Mouse (Mus musculus): ENCODE measurements at regions not wholly inside any gene's neighbourhood (a gene's known extent, or its start where the extent isn't known, plus 50 kb on each side); places are given as distances from the start of the nearest gene placed in this dataset.
A peak's percentile ranks its signal among the peaks of the same experiment; 100 is the strongest.

- no peak for ATAC-seq (ENCODE audit: insufficient number of reproducible peaks, low FRiP score, low TSS enrichment)
Observed at GRCm38 (mm10) chr7:129903126-129903525, 311.5 kb downstream of the Wdr11 start.

- ATAC-seq (ENCODE audit: insufficient number of reproducible peaks, low FRiP score, low TSS enrichment): no peak
Observed at GRCm38 (mm10) chr7:129906131-129906530, 314.5 kb downstream of the Wdr11 start.

DNA sequence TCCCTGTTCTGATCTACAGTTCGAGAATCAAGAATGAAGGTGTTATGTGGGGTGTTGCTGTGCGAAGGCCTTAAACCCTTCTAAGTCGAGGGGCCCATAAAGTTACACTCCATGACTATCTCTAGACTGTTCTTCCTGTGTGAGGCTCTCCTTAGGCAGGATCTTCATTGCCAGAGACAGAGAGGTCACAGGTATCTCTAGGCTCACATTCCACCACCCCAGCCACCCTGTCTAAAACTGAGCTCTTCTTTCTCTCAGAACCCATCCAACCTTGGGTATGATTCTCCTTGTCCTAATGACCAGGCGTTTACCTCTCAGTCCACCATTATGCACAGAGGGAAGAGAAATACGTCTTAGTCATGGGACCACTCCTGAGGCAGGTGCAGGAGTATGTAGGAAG lies 317.2 kb downstream of the Wdr11 start:
- no peak for ATAC-seq (ENCODE audit: insufficient number of reproducible peaks, low FRiP score, low TSS enrichment)

- ATAC-seq (ENCODE audit: insufficient number of reproducible peaks, low FRiP score, low TSS enrichment): no peak
Observed at GRCm38 (mm10) chr7:129909730-129910129, 318.1 kb downstream of the Wdr11 start.

GRCm38 (mm10) chr7:129910826-129911225 lies 319.2 kb downstream of the Wdr11 start:
- ATAC-seq (ENCODE audit: insufficient number of reproducible peaks, low FRiP score, low TSS enrichment): no peak

DNA sequence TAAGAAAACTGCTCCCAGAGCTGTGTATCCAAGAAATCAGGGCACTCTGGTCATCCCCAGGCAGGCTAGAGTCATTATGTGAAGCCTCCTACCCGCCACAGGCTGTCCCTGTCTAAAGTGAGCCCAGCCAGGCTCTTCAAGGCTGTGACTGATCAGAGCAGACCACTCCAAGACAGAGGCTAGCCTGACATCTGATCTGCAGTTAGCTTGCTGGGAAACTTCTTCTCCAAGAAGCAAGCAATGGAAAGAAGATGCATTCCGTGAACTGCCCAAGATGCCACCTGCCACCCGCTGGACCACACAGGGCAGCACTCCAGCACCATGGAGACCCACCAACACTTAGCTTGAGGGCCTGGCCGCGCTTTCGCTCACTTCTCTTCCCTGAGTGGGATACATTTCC lies 323.2 kb downstream of the Wdr11 start:
- no peak for ATAC-seq (ENCODE audit: insufficient number of reproducible peaks, low FRiP score, low TSS enrichment)

DNA sequence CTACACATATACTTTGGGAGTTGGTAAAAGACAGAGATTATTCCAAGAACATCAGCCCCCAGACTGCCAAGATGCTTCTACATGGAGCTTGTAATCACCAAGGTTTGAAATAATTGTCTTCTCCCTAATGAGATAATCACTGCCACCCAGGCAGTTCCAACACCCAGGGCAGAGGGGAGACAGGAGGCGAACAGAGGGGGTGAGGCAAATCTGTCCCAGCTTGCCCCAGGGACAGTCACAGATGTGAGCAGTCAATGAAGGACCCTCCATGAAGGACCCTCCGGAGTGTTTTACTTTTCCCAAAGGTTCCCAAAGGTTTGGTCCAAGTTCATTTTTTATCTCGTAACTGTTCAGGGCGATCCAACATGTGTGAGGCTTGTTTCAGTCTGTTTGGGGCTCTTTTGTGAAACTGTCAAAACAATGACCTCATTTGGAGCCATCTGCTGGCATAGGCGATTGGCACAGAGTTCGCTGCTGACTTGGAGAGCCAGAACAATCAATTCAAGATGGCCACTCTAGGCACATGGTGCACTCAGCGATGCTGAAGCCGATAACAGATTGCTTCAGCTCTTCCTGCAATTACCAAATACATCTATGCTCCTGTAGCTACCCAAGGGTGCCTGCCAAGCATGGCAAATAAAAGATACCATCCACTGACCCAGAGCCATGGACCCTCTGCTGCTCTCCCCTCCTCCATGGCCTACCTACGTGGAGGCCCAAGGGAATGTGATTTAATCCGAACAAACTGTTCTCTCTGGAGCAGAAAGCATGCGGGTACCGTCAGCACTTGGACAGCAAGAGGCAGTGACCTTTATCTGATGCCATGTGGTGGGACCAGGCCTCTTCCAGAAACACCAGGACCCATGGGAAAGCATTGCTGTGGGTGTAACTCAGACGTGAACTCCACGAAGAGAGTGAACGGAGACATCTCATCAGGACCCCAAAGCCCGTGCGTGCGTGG lies 326.9 kb downstream of the Wdr11 start:
- ATAC-seq (ENCODE audit: insufficient number of reproducible peaks, low FRiP score, low TSS enrichment): 0 out of 2 replicates have a peak, but pooled peaks have one; percentile 53

DNA sequence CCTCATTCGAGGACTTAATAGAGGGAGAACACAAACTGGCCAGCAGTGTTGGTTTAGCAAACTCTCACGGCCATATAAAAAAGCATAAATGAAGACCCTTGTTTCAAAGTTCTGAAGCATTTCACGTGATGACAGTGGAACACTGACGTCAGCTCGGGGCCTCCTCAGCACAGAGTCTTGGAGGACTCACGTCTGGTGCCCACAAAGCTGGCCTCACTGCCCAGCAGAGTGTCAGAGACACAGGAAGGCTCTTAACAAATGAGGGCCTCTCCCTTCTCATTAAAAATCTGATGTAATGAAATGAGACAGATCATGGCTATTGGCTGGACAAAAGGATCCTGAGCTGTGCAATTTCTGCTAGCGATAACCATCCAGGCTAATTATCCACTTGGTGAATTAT lies 330.6 kb downstream of the Wdr11 start:
- no peak for ATAC-seq (ENCODE audit: insufficient number of reproducible peaks, low FRiP score, low TSS enrichment)

DNA sequence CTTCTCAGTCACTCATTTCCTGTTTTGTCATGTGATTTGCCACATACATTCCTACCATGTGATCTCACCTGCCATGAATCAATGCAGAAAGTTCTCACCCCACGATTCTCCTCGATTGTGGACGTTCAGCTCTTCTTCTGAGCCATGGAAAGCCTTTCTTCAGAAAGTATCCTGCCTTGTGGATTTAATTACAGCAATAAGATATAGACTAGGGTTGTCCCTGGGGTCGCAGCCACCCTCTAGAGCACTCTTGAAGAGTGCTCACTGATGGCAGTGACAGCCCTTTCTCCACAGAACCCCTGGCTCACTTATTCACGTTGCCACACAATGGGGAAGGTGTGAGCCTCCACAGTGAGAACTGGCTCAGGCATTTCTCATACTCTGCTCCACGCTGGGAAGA lies 345.1 kb downstream of the Wdr11 start:
- no peak for ATAC-seq (ENCODE audit: insufficient number of reproducible peaks, low FRiP score, low TSS enrichment)

GRCm38 (mm10) chr7:129937715-129938114 lies 346.1 kb downstream of the Wdr11 start:
- ATAC-seq (ENCODE audit: insufficient number of reproducible peaks, low FRiP score, low TSS enrichment): no peak

DNA sequence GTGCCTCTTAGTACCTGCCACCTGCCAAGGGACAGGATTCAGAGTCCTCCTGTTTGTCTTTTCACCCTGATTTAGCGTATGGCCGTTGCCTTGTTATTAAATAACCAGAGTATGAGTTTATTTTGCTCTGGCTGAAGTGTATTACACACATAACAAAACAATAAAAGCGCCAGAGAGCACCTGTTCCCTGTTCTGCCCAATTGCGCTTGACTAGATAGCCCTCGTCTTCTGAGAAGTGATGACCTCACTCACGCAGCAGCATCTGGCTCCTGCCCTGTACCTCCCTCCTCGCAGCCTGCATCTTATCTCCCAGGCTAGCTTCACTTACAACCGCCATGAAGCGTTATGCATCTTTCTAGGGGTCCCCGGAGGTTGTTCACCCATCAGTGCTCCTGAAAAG lies 346.5 kb downstream of the Wdr11 start:
- no peak for ATAC-seq (ENCODE audit: insufficient number of reproducible peaks, low FRiP score, low TSS enrichment)

DNA sequence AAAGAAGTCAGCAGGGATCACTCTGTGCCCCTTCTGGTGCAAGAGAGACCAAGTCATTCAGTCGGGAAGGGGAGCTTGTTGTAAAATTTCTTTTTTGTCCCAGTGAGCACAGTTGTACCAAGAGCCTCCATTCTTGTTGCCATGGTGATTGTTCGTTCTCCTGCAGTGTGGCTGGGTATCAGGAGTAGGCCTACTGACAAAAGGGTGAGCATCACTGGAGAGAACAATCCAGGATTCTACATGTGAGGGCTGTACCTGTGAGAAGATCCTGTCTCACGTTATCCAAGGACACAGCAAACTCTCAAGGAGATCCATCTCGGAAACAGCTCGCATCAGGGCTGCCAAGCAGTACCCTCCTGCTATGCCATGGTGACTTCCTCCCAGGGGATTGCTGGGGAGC lies 347.6 kb downstream of the Wdr11 start:
- ATAC-seq (ENCODE audit: insufficient number of reproducible peaks, low FRiP score, low TSS enrichment): no peak

DNA sequence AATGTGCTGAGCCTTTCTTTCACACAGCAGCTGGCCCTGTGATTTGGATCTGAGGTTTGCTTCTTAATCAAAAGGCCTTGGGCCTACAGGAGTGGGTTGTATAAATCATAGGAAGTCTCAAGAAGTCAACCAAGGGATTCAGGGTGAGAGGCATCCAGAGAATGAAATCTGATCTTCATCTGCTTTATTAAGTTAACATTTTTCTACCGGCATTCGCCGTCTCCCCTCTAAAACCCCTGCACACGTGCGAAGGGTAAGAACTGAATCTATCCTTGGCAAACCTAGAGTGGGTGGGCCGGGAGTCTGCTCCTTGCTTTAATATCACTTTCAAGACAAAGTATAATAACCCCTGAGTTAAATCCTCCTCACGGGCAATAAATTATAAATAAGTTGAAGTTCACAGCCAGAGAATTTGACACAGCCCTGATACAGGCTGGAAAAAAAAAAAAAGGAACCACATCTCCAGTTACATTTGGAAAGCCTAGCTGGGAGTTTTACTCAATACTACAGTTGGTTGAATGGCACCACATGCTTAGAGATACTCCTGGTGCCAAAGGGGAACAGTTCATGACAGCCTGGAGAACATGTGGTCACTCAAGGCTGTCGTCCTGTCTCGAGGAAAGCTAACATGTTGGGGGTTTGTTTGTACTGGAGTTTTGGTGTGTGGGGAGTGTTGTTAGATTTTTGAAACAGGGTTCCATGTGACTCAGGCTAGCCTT lies 349.8 kb downstream of the Wdr11 start:
- ATAC-seq (ENCODE audit: insufficient number of reproducible peaks, low FRiP score, low TSS enrichment): no peak

- no peak for ATAC-seq (ENCODE audit: insufficient number of reproducible peaks, low FRiP score, low TSS enrichment)
Observed at GRCm38 (mm10) chr7:129948613-129949110, 357.0 kb downstream of the Wdr11 start.

- no peak for ATAC-seq (ENCODE audit: insufficient number of reproducible peaks, low FRiP score, low TSS enrichment)
Observed at GRCm38 (mm10) chr7:129950456-129950855, 358.8 kb downstream of the Wdr11 start.

- ATAC-seq (ENCODE audit: insufficient number of reproducible peaks, low FRiP score, low TSS enrichment): no peak
Observed at GRCm38 (mm10) chr7:129958379-129958778, 366.7 kb downstream of the Wdr11 start.

DNA sequence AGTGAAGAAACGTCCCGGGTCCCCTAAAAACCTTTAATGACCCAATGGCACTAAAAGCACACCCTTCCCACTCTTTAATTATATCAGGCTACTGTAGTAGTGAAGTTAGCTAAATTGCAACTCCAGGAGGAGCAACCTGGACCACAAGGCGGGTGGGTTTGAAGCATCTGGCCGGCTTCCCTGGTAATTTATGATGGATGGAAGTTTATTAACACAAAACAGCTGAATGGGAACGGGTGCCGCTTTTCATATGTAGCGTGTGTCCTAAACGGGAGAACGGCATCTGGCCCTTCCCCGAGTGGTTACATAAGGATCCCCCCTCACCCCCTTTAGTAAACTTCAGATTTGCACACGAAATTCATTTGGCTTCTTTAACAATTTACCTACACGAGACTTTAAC lies 370.9 kb downstream of the Wdr11 start:
- no peak for ATAC-seq (ENCODE audit: insufficient number of reproducible peaks, low FRiP score, low TSS enrichment)

DNA sequence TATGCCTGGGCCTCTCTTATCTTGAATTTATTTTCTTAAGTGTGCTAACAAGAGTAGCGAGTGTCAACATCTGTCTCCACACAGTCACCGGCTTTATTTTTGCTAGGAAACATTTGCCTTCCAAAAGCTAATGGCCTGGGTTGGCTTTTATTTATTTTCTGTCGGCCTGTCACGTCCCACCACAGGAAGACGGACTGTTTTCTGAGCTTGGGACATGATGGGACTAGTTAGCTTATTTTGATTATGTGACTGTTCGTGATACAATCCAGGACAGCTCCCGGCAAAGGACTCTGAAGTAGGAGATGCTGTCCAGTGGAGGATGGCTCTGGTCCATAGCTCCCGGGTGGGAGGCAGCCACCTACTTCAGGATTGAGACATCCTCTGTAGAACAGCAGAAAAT lies 372.5 kb downstream of the Wdr11 start:
- ATAC-seq (ENCODE audit: insufficient number of reproducible peaks, low FRiP score, low TSS enrichment): no peak

DNA sequence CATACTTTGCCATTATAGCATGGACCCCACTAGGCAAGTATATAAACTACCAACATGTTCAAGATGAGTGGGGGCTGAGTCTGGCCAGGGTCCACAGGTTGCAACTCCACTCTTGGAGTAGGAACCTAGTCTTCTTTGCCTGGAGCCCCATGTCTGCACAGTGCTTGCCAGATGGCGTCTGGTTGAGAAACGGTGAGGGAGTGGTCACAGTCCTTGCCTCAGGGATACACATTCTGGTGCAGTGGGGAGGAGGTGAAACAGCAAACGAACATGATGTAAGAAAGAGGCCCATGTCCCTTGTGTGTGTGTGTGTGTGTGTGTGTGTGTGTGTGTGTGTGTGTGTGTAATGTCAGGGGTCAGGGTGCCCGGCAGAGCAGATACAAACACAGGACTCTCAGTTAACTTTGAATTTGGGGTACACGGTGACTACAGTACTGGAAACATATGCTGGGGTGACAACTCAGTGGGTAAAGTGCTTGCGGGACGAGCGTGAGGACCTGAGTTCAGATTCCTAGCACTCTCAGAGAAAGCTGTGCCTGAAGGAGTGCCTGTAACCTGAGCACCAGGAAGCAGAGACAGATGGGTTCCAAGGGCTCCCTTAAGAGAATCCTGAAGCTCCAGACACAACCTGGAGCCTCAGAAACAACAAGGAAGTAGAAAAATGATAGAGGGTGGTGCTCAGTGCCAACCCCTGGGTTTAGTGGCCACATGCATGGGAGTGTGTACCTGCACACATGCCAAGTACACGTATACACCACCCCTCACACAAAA lies 373.8 kb downstream of the Wdr11 start:
- no peak for ATAC-seq (ENCODE audit: insufficient number of reproducible peaks, low FRiP score, low TSS enrichment)

DNA sequence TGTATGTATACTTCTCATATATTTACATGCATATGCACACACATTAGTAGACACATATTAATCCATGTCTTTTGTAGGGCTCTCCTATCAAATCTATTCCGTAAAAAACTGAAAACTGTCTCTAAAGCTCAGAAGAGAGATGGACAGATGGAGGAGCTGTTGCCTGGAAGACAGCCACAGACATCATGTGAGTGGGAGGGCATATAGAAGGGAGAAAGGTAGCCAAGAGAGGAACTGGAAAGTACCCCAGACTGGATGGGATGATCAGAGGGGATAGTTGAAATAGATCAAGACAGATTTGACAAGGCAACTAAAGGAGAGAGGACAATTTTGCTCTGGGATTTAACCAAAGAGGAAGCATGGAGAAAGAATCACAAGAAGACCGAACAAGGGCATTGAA lies 375.1 kb downstream of the Wdr11 start:
- no peak for ATAC-seq (ENCODE audit: insufficient number of reproducible peaks, low FRiP score, low TSS enrichment)

- ATAC-seq (ENCODE audit: insufficient number of reproducible peaks, low FRiP score, low TSS enrichment): no peak
Observed at GRCm38 (mm10) chr7:129970201-129970600, 378.5 kb downstream of the Wdr11 start.
